Mouse (Mus musculus): ENCODE data around the gene Dnajc22.

DNA sequence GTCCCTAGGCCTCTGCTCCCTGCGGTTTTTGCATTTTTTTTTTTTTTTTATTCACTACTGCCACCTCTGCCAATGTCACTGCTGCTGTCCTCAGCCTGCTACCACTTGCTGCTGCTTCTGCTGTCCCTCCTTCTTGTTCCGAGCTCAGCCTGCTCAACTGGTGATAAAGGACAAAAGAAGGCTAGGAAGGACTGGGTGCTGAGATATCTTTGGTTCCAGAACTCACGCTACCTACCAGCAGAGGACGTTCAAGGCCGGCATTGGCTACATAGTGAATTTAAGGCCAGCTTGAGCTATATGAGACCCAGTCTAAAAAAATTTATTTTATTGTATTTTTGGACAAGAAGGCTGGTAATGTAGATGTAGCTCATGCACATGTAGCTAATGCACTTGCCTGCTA, 45.4 kb downstream of the Dnajc22 start:
- TF ChIP-seq CEBPB (IDR thresholded peaks at IDR 0.05; ENCODE audit: insufficient read depth, poor library complexity, severe bottlenecking) (no peak), POLR2A (IDR thresholded peaks at IDR 0.05; ENCODE audit: insufficient read length, low read depth) (no peak), MAX (IDR thresholded peaks at IDR 0.05; ENCODE audit: low read depth) (no peak), SRF (IDR thresholded peaks at IDR 0.05; ENCODE audit: control insufficient read depth, insufficient read length, low read depth) (no peak), E2F4 (IDR thresholded peaks at IDR 0.05; ENCODE audit: insufficient read depth) (no peak), TCF3 (IDR thresholded peaks at IDR 0.05; ENCODE audit: insufficient read length, low read depth) (no peak), POLR2AphosphoS2 (IDR thresholded peaks at IDR 0.05; ENCODE audit: insufficient read length, low read depth) (no peak), MYOD1 (IDR thresholded peaks at IDR 0.05; ENCODE audit: control insufficient read depth in 1 of 3, insufficient read length in 2 of 3, low read depth in 2 of 3) (no peak), TCF12 (IDR thresholded peaks at IDR 0.05; ENCODE audit: insufficient read depth, poor library complexity, severe bottlenecking) (no peak), MYOG (IDR thresholded peaks at IDR 0.05; ENCODE audit: control insufficient read depth in 1 of 3, insufficient read depth in 1 of 3, insufficient read length in 2 of 3, low read depth in 2 of 3) (no peak)
